Mouse (Mus musculus) MN1 (cell line): ENCODE measurements at regions not wholly inside any gene's neighbourhood (a gene's known extent, or its start where the extent isn't known, plus 50 kb on each side); places are given as distances from the start of the nearest gene placed in this dataset.

Experiments used
- DNase-seq: peaks from one replicate; pipeline ENCODE4 v3.0.0-alpha.2; 2016; ENCODE audit warnings: low spot score

GRCm38 (mm10) chr8:8183233-8183622 lies 477.8 kb downstream of the Efnb2 start:
- no peak for DNase-seq

- DNase-seq: no peak
Measured at GRCm38 (mm10) chr8:8182616-8183232, 478.3 kb downstream of the Efnb2 start.

GRCm38 (mm10) chr8:8182108-8182507 lies 478.9 kb downstream of the Efnb2 start:
- no peak for DNase-seq

- no peak for DNase-seq
Measured at GRCm38 (mm10) chr8:8174286-8174685, 486.8 kb downstream of the Efnb2 start.

- no peak for DNase-seq
Measured at GRCm38 (mm10) chr8:8168674-8169073, 492.4 kb downstream of the Efnb2 start.

- no peak for DNase-seq
Measured at GRCm38 (mm10) chr8:8168250-8168649, 492.8 kb downstream of the Efnb2 start.

- DNase-seq: no peak
Measured at GRCm38 (mm10) chr8:8147527-8147926, 513.5 kb downstream of the Efnb2 start.

- DNase-seq: no peak
Measured at GRCm38 (mm10) chr8:8142933-8143495, 518.0 kb downstream of the Efnb2 start.

GRCm38 (mm10) chr8:8142461-8142860 lies 518.6 kb downstream of the Efnb2 start:
- DNase-seq: no peak

- DNase-seq: no peak
Measured at GRCm38 (mm10) chr8:8139720-8140119, 521.3 kb downstream of the Efnb2 start.

- DNase-seq: no peak
Measured at GRCm38 (mm10) chr8:8133001-8133785, 527.8 kb downstream of the Efnb2 start.

- DNase-seq: no peak
Measured at GRCm38 (mm10) chr8:8131961-8132376, 529.1 kb downstream of the Efnb2 start.

GRCm38 (mm10) chr8:8130806-8131205 lies 530.2 kb downstream of the Efnb2 start:
- no peak for DNase-seq

- DNase-seq: no peak
Measured at GRCm38 (mm10) chr8:8115595-8116429, 545.2 kb downstream of the Efnb2 start.

- DNase-seq: no peak
Measured at GRCm38 (mm10) chr8:8114604-8115003, 546.4 kb downstream of the Efnb2 start.

GRCm38 (mm10) chr8:8109785-8110350 lies 551.2 kb downstream of the Efnb2 start:
- DNase-seq: no peak

GRCm38 (mm10) chr8:8103492-8103891 lies 557.5 kb downstream of the Efnb2 start:
- DNase-seq: no peak

GRCm38 (mm10) chr8:8102010-8102727 lies 558.9 kb downstream of the Efnb2 start:
- no peak for DNase-seq

- no peak for DNase-seq
Measured at GRCm38 (mm10) chr8:8092551-8092950, 568.5 kb downstream of the Efnb2 start.

- DNase-seq: no peak
Measured at GRCm38 (mm10) chr8:8084652-8085051, 576.4 kb downstream of the Efnb2 start.

GRCm38 (mm10) chr8:8064074-8064473 lies 597.0 kb downstream of the Efnb2 start:
- no peak for DNase-seq
